Mouse (Mus musculus): ENCODE data around the gene Zpbp.
A peak's percentile ranks its signal among the peaks of the same experiment; 100 is the strongest.

The Zpbp gene

GRCm38 (mm10) chr11:11461635-11462560 lies at the start of gene Zpbp, which contains the start of gene Spata48:
Gene Zpbp (minus strand): TSS chr11:11462408.
Gene Spata48 (plus strand): TSS chr11:11462094.
- DNase-seq (ENCODE audit: low spot score in 2 of 2), result peak; percentile 82 to 87

- DNase-seq (ENCODE audit: low spot score in 2 of 2), result no peak
Observed at GRCm38 (mm10) chr11:11509413-11509812, 47.2 kb upstream of the Zpbp start.

- DNase-seq (ENCODE audit: low spot score in 2 of 2), result no peak
Observed at GRCm38 (mm10) chr11:11506187-11506586, 44.0 kb upstream of the Zpbp start.

GRCm38 (mm10) chr11:11499944-11500343 lies 37.7 kb upstream of the Zpbp start:
- DNase-seq (ENCODE audit: low spot score in 2 of 2), result peak in 1 of 2 experiments; percentile 1

GRCm38 (mm10) chr11:11495697-11496096 lies 33.5 kb upstream of the Zpbp start:
- no peak for DNase-seq (ENCODE audit: low spot score in 2 of 2)

GRCm38 (mm10) chr11:11492044-11492443 lies 29.8 kb upstream of the Zpbp start:
- DNase-seq (ENCODE audit: low spot score in 2 of 2), result no peak

- no peak for DNase-seq (ENCODE audit: low spot score in 2 of 2)
Observed at GRCm38 (mm10) chr11:11484378-11484777, 22.2 kb upstream of the Zpbp start.

- DNase-seq (ENCODE audit: low spot score in 2 of 2), result no peak
Observed at GRCm38 (mm10) chr11:11468924-11469323, 6.7 kb upstream of the Zpbp start.

- DNase-seq (ENCODE audit: low spot score in 2 of 2), result no peak
Observed at GRCm38 (mm10) chr11:11462561-11462890, 318 bp upstream of the Zpbp start.

- no peak for DNase-seq (ENCODE audit: low spot score in 2 of 2)
Observed at GRCm38 (mm10) chr11:11455037-11455436, 7.2 kb downstream of the Zpbp start.

- DNase-seq (ENCODE audit: low spot score in 2 of 2), result no peak
Observed at GRCm38 (mm10) chr11:11417356-11417755, 44.9 kb downstream of the Zpbp start.

- DNase-seq (ENCODE audit: low spot score in 2 of 2), result no peak
Observed at GRCm38 (mm10) chr11:11414188-11414587, 48.0 kb downstream of the Zpbp start.

- no peak for DNase-seq (ENCODE audit: low spot score in 2 of 2)
Observed at GRCm38 (mm10) chr11:11394686-11395085, 67.5 kb downstream of the Zpbp start.

GRCm38 (mm10) chr11:11393164-11393563 lies 69.0 kb downstream of the Zpbp start:
- DNase-seq (ENCODE audit: low spot score in 2 of 2), result no peak

GRCm38 (mm10) chr11:11371305-11371704 lies 90.9 kb downstream of the Zpbp start:
- DNase-seq (ENCODE audit: low spot score in 2 of 2), result no peak

- DNase-seq (ENCODE audit: low spot score in 2 of 2), result no peak
Observed at GRCm38 (mm10) chr11:11283512-11283911, 178.7 kb downstream of the Zpbp start.

- no peak for DNase-seq (ENCODE audit: low spot score in 2 of 2)
Observed at GRCm38 (mm10) chr11:11280128-11280527, 182.1 kb downstream of the Zpbp start.

- DNase-seq (ENCODE audit: low spot score in 2 of 2), result no peak
Observed at GRCm38 (mm10) chr11:11257348-11257747, 204.9 kb downstream of the Zpbp start.

GRCm38 (mm10) chr11:11242694-11243377 lies 219.4 kb downstream of the Zpbp start:
- no peak for DNase-seq (ENCODE audit: low spot score in 2 of 2)

GRCm38 (mm10) chr11:11239346-11239745 lies 222.9 kb downstream of the Zpbp start:
- no peak for DNase-seq (ENCODE audit: low spot score in 2 of 2)

All from urinary bladder, postnatal 36 days (tissue).